Mouse (Mus musculus): ENCODE data around the gene Rimbp2. TPM values are rescaled to one million over a fixed set of nuclear protein-coding genes. Genes with fewer than 3 reads are reported as not detected.

The Rimbp2 gene
- polyA plus RNA-seq, 1 experiment from 2014 or later: 0.67 TPM

- Histone ChIP-seq H3K4me2 (ENCODE audit: low read depth, low read length) (no peak overlapping the region), H3K27me3 (replicated peaks; ENCODE audit: control insufficient read depth, insufficient read depth, low read length) (no peaks in the 10 kb centered on the region), H3K27ac (ENCODE audit: low read length) (no peak overlapping the region), H3K4me3 (ENCODE audit: low read length) (no peak overlapping the region), H3K4me1 (ENCODE audit: control insufficient read depth, insufficient read depth, low read length) (no peaks in the 10 kb centered on the region), H3K9ac (ENCODE audit: low read depth, low read length) (no peak overlapping the region), H3K9me3 (ENCODE audit: control insufficient read depth, low read length) (peaks cover 5% of the 10 kb centered on the region; the same call in 1 of the 2 replicates), H3K36me3 (ENCODE audit: control insufficient read depth, insufficient read depth, low read length) (no peaks in the 10 kb centered on the region)
- ATAC-seq: no peak
- WGBS: 62% methylated on average over 4 of the region's 4 CpGs
Observed at GRCm38 (mm10) chr5:128841541-128841940, 111.7 kb downstream of the Rimbp2 start.

DNA sequence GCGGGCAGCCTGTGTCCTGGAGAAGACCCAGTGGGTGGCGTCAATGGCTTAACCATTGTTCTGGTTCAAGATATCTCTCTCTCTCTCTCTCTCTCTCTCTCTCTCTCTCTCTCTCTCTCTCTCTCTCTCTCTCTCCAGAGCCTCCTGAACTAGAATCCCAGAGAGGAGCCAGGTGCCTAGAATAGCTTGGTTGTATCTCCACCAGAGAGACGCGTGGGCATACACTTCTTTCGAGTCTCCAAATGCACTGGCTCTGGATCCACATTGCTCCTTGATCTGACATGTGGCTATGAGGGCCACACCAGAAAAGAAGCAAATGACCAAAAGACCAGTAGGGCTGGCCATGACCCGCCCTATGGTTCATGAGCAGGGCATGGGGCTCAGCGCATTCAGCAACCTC lies 116.2 kb downstream of the Rimbp2 start:
- 90% methylated on average over 7 of the region's 7 CpGs for WGBS
- H3K4me3 ChIP-seq (ENCODE audit: low read length): no peak overlapping the region
- no peaks in the 10 kb centered on the region for H3K9me3 ChIP-seq (ENCODE audit: control insufficient read depth, low read length)
- H3K4me2 ChIP-seq (ENCODE audit: low read depth, low read length): no peak overlapping the region
- no peak for ATAC-seq
- no peak overlapping the region for H3K27ac ChIP-seq (ENCODE audit: low read length)
- no peaks in the 10 kb centered on the region for H3K27me3 ChIP-seq (replicated peaks; ENCODE audit: control insufficient read depth, insufficient read depth, low read length)
- H3K36me3 ChIP-seq (ENCODE audit: control insufficient read depth, insufficient read depth, low read length): no peaks in the 10 kb centered on the region
- H3K9ac ChIP-seq (ENCODE audit: low read depth, low read length): no peak overlapping the region
- no peaks in the 10 kb centered on the region for H3K4me1 ChIP-seq (ENCODE audit: control insufficient read depth, insufficient read depth, low read length)

DNA sequence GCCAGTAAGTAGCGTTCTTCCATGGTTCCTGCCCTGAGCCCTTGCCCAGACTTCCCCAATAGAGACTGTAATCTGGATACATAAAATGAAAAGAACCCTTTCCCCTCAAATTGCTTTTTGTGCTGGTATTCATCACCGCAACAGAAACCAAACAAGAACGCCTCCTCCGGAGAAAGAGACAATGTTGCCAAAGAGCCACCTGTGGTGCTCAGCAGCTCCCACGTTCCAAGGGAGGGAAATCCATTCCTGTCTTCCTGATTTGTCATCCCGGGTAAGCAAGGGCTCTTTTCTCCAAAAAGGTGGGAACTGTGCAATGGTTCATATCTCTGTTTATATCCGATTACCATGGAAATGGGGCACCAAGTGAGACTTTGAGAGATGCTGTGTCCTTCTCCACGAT lies 119.2 kb downstream of the Rimbp2 start:
- H3K27ac ChIP-seq (ENCODE audit: low read length): no peak overlapping the region
- no peaks in the 10 kb centered on the region for H3K27me3 ChIP-seq (replicated peaks; ENCODE audit: control insufficient read depth, insufficient read depth, low read length)
- no peaks in the 10 kb centered on the region for H3K4me1 ChIP-seq (ENCODE audit: control insufficient read depth, insufficient read depth, low read length)
- 65% methylated on average over 8 of the region's 8 CpGs for WGBS
- H3K4me2 ChIP-seq (ENCODE audit: low read depth, low read length): no peak overlapping the region
- ATAC-seq: no peak
- no peaks in the 10 kb centered on the region for H3K9me3 ChIP-seq (ENCODE audit: control insufficient read depth, low read length)
- no peaks in the 10 kb centered on the region for H3K36me3 ChIP-seq (ENCODE audit: control insufficient read depth, insufficient read depth, low read length)
- no peak overlapping the region for H3K4me3 ChIP-seq (ENCODE audit: low read length)
- H3K9ac ChIP-seq (ENCODE audit: low read depth, low read length): no peak overlapping the region

DNA sequence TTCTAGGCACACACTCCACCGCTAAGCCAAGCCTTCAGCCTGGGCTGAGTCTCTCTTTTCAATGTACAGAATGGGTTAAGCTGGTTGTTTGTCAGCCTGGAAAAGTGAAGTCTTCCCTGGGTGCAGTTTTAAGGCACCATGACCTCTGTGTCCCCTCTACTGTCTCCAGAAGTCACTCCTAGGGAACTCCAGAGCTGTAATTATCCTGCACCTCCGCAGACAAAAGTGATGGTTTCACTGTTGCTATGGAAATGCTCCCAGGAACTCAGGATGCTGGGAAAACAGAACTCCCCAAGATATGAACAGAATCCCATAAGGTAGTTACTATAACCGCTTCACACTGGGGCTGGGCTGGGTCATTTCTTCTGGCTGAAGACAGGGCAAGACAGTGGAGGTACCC lies 130.4 kb downstream of the Rimbp2 start:
- Histone ChIP-seq H3K27me3 (replicated peaks; ENCODE audit: control insufficient read depth, insufficient read depth, low read length) (no peaks in the 10 kb centered on the region), H3K9me3 (ENCODE audit: control insufficient read depth, low read length) (no peaks in the 10 kb centered on the region), H3K4me2 (ENCODE audit: low read depth, low read length) (no peak overlapping the region), H3K4me1 (ENCODE audit: control insufficient read depth, insufficient read depth, low read length) (no peaks in the 10 kb centered on the region), H3K27ac (ENCODE audit: low read length) (no peak overlapping the region), H3K9ac (ENCODE audit: low read depth, low read length) (no peak overlapping the region), H3K4me3 (ENCODE audit: low read length) (no peak overlapping the region), H3K36me3 (ENCODE audit: control insufficient read depth, insufficient read depth, low read length) (no peaks in the 10 kb centered on the region)
- 79% methylated on average over 3 of the region's 3 CpGs for WGBS
- ATAC-seq: no peak

- Histone ChIP-seq H3K4me1 (ENCODE audit: control insufficient read depth, insufficient read depth, low read length) (no peaks in the 10 kb centered on the region), H3K9ac (ENCODE audit: low read depth, low read length) (no peak overlapping the region), H3K36me3 (ENCODE audit: control insufficient read depth, insufficient read depth, low read length) (no peaks in the 10 kb centered on the region), H3K9me3 (ENCODE audit: control insufficient read depth, low read length) (no peaks in the 10 kb centered on the region), H3K4me3 (ENCODE audit: low read length) (no peak overlapping the region), H3K27me3 (replicated peaks; ENCODE audit: control insufficient read depth, insufficient read depth, low read length) (no peaks in the 10 kb centered on the region), H3K27ac (ENCODE audit: low read length) (no peak overlapping the region), H3K4me2 (ENCODE audit: low read depth, low read length) (no peak overlapping the region)
- no peak for ATAC-seq
- WGBS: 49% methylated on average over 12 of the region's 12 CpGs
Observed at GRCm38 (mm10) chr5:128819638-128820285, 133.5 kb downstream of the Rimbp2 start.

GRCm38 (mm10) chr5:128815629-128816028 lies 137.7 kb downstream of the Rimbp2 start:
- 71% methylated on average over 8 of the region's 8 CpGs for WGBS
- no peaks in the 10 kb centered on the region for H3K27me3 ChIP-seq (replicated peaks; ENCODE audit: control insufficient read depth, insufficient read depth, low read length)
- H3K4me2 ChIP-seq (ENCODE audit: low read depth, low read length): no peak overlapping the region
- no peak overlapping the region for H3K27ac ChIP-seq (ENCODE audit: low read length)
- no peak overlapping the region for H3K9ac ChIP-seq (ENCODE audit: low read depth, low read length)
- ATAC-seq: no peak
- no peaks in the 10 kb centered on the region for H3K9me3 ChIP-seq (ENCODE audit: control insufficient read depth, low read length)
- H3K4me3 ChIP-seq (ENCODE audit: low read length): no peak overlapping the region
- H3K36me3 ChIP-seq (ENCODE audit: control insufficient read depth, insufficient read depth, low read length): no peaks in the 10 kb centered on the region
- no peaks in the 10 kb centered on the region for H3K4me1 ChIP-seq (ENCODE audit: control insufficient read depth, insufficient read depth, low read length)

- WGBS: 68% methylated on average over 6 of the region's 6 CpGs
- Histone ChIP-seq H3K9me3 (ENCODE audit: control insufficient read depth, low read length) (no peaks in the 10 kb centered on the region), H3K9ac (ENCODE audit: low read depth, low read length) (no peak overlapping the region), H3K36me3 (ENCODE audit: control insufficient read depth, insufficient read depth, low read length) (no peaks in the 10 kb centered on the region), H3K27me3 (replicated peaks; ENCODE audit: control insufficient read depth, insufficient read depth, low read length) (no peaks in the 10 kb centered on the region), H3K27ac (ENCODE audit: low read length) (no peak overlapping the region), H3K4me2 (ENCODE audit: low read depth, low read length) (no peak overlapping the region), H3K4me3 (ENCODE audit: low read length) (no peak overlapping the region), H3K4me1 (ENCODE audit: control insufficient read depth, insufficient read depth, low read length) (no peaks in the 10 kb centered on the region)
- ATAC-seq: peak; percentile 70
Observed at GRCm38 (mm10) chr5:128815078-128815477, 138.2 kb downstream of the Rimbp2 start.

GRCm38 (mm10) chr5:128813121-128813520 lies 140.2 kb downstream of the Rimbp2 start:
- 22% methylated on average over 11 of the region's 11 CpGs for WGBS
- no peaks in the 10 kb centered on the region for H3K27me3 ChIP-seq (replicated peaks; ENCODE audit: control insufficient read depth, insufficient read depth, low read length)
- no peak for ATAC-seq
- no peak overlapping the region for H3K27ac ChIP-seq (ENCODE audit: low read length)
- H3K9ac ChIP-seq (ENCODE audit: low read depth, low read length): no peak overlapping the region
- H3K4me2 ChIP-seq (ENCODE audit: low read depth, low read length): no peak overlapping the region
- no peak overlapping the region for H3K4me3 ChIP-seq (ENCODE audit: low read length)
- no peaks in the 10 kb centered on the region for H3K4me1 ChIP-seq (ENCODE audit: control insufficient read depth, insufficient read depth, low read length)
- H3K9me3 ChIP-seq (ENCODE audit: control insufficient read depth, low read length): no peaks in the 10 kb centered on the region
- no peaks in the 10 kb centered on the region for H3K36me3 ChIP-seq (ENCODE audit: control insufficient read depth, insufficient read depth, low read length)

DNA sequence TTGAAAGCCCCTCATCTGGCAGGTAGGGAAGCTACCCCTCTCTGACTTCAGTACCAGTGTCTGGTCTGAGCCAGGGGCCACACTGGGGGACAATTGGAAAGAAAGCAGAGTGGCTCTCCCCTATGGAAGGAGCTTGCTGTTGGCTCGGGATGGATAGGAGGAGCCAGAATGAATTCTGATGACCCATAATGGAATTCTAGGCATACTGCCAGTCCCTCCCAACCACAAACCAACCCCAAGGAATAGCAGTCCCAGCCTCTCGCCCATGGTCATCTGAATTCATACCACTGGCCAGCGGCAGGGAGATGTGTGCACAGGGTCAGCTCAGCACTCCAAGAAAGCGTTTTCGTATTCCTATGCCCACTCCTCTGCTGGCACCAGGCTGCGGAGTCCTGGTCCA lies 141.9 kb downstream of the Rimbp2 start:
- 82% methylated on average over 6 of the region's 6 CpGs for whole genome bisulfite sequencing
- Histone ChIP-seq H3K4me1 (ENCODE audit: control insufficient read depth, insufficient read depth, low read length) (no peaks in the 10 kb centered on the region), H3K9me3 (ENCODE audit: control insufficient read depth, low read length) (no peaks in the 10 kb centered on the region), H3K9ac (ENCODE audit: low read depth, low read length) (no peak overlapping the region), H3K4me3 (ENCODE audit: low read length) (no peak overlapping the region), H3K36me3 (ENCODE audit: control insufficient read depth, insufficient read depth, low read length) (no peaks in the 10 kb centered on the region), H3K27ac (ENCODE audit: low read length) (no peak overlapping the region), H3K4me2 (ENCODE audit: low read depth, low read length) (no peak overlapping the region), H3K27me3 (replicated peaks; ENCODE audit: control insufficient read depth, insufficient read depth, low read length) (no peaks in the 10 kb centered on the region)
- no peak for ATAC-seq

GRCm38 (mm10) chr5:128810006-128810405 lies 143.3 kb downstream of the Rimbp2 start:
- no peak overlapping the region for H3K4me2 ChIP-seq (ENCODE audit: low read depth, low read length)

More at GRCm38 (mm10) chr5:128810006-128810405, 143.3 kb downstream of the Rimbp2 start:
- 51% methylated on average over 12 of the region's 12 CpGs for WGBS
- no peaks in the 10 kb centered on the region for H3K36me3 ChIP-seq (ENCODE audit: control insufficient read depth, insufficient read depth, low read length)
- no peak overlapping the region for H3K9ac ChIP-seq (ENCODE audit: low read depth, low read length)
- H3K27ac ChIP-seq (ENCODE audit: low read length): no peak overlapping the region
- H3K27me3 ChIP-seq (replicated peaks; ENCODE audit: control insufficient read depth, insufficient read depth, low read length): no peaks in the 10 kb centered on the region
- no peak overlapping the region for H3K4me3 ChIP-seq (ENCODE audit: low read length)
- H3K4me1 ChIP-seq (ENCODE audit: control insufficient read depth, insufficient read depth, low read length): no peaks in the 10 kb centered on the region
- H3K9me3 ChIP-seq (ENCODE audit: control insufficient read depth, low read length): no peaks in the 10 kb centered on the region
- no peak for ATAC-seq
